Mouse (Mus musculus) kidney, postnatal 36 days (tissue): Measurements from ENCODE around the gene Zbtb8a.
"Not testable (repeated sequence)": the region's sequence is repeated elsewhere in the genome, so short reads cannot be mapped to it uniquely, and the experiment has no call there.

Source experiments
- DNase-seq, 2 experiments: peaks; one replicate each; pipeline ENCODE4 v3.0.0; 2021 to 2022; ENCODE audit warnings: mixed read lengths in 2 of 2

Gene Zbtb8a

GRCm38 (mm10) chr4:129377601-129378390, at the start of gene Zbtb8a:
Gene Zbtb8a (minus strand): TSS chr4:129378116.
- peak; percentile 42 to 65 for DNase-seq

DNA sequence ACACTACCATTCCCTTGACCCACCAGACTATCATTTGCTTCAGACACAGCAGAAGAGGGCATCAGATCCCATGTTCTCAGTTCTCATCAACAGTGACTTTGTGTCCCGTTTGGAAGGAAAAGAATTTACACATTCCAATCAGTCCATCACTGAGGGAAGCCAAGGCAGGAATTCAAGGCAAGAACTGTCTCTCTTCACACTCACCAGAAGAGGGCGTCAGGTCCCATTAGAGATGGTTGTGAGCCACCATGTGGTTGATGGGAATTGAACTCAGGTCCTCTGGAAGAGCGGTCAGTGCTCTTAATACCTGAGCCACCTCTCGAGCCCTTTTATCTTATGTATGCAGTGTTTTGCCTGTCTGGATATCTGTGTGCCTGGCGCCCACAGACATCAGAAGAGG, 40.4 kb upstream of the Zbtb8a start:
- DNase-seq: no peak

DNA sequence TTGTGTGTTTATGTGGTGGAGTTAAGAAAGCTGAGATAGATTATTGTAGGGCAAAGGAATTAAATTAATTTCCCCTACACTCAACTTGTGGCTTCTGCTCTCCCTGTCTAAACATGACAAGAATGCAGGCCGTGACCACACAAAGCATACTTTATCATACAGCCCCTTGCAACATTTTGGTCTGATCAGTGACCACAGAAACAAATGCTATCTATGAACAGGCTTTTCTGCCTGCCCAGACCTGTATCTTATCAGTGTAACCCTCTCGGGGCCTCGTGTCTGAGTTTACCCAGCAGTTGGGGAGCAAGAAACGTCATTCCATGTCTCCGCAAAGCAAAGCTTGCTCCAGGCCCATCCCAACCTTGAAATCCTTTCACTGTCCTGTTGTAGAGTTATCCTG, 38.6 kb upstream of the Zbtb8a start:
- DNase-seq: no peak

- DNase-seq: no peak
These were observed 38.0 kb upstream of the Zbtb8a start for GRCm38 (mm10) chr4:129415892-129416291.

DNA sequence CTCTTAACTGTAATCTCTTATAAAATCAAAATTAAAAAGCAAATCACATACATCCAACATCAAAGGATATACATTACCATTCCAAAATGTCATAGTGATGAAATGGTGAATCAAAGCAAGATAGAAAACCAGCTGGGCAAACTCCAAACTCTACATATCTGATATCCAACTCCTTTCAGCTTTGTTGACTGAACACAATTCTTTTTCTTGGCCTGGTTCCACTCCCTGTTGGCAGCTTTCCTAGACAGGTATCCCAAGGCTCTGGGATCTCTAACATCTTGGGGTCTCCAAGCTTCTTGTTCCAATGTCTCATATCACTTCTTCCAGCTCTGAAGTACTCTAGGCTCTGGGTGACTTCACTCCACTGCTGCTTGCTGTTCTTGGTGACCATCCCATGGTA, 33.1 kb upstream of the Zbtb8a start:
- DNase-seq: peak in 1 of 2 experiments; percentile 17

GRCm38 (mm10) chr4:129410532-129410931, 32.6 kb upstream of the Zbtb8a start:
- not testable (repeated sequence) for DNase-seq

DNA sequence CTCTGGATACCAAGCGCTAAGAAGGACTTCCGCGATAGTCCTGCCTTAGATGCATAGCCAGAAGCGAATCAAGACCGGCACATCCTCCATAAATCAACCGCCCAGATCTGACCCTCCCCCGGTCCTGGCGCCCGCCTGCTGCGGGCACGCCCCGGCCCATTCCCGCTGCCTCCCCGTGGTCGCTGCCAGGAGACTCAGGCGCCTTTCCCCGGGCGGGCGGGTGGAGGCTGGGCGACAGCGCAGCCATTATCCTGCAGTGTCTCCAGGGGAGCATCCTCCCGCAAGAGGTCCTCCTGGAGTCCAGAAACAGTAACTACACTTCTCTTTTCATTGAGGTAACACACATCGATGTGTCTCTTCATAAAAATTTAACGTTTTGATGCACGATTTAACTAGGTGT, 28.5 kb upstream of the Zbtb8a start:
- peak; percentile 80 to 81 for DNase-seq

DNA sequence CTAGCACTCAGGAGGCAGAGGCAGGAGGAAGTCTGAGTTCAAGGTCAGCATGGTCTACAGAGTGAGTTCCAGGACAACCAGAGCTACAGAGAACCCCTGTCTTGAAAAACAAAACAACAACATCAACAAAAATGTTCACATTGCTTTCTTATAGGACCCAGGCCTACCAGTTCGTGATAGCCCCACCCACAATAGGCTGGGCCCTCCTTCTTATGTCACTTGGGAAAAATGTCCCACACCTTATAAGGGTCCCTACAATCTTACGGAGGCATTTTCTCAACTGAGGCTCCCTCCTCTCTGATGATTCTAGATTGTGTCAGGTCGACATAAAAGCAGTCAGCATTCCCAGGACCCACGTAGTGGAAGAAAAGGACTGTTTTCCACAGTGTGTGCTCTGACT, 21.9 kb upstream of the Zbtb8a start:
- no peak for DNase-seq

DNA sequence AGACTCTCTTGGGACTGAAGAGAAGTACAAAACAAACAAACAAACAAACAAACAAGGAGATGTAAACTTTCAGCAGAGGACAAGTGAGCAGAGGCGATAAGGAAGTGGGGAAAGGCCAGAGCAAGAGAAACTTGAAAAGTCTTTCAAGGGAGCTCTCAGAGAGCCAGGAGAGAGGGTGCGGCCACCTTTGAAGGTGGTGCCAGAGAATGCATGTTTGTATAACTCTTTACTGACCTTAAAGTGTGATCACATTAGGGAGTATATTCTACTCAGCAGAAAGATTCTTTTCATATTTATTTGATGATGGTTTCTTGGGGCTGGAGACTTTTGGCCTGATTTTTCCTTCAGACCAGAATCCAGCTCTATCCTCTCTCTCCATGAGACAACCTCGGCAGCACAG, 19.0 kb upstream of the Zbtb8a start:
- DNase-seq: no peak

GRCm38 (mm10) chr4:129394089-129394870, 16.4 kb upstream of the Zbtb8a start:
- DNase-seq: no peak

DNA sequence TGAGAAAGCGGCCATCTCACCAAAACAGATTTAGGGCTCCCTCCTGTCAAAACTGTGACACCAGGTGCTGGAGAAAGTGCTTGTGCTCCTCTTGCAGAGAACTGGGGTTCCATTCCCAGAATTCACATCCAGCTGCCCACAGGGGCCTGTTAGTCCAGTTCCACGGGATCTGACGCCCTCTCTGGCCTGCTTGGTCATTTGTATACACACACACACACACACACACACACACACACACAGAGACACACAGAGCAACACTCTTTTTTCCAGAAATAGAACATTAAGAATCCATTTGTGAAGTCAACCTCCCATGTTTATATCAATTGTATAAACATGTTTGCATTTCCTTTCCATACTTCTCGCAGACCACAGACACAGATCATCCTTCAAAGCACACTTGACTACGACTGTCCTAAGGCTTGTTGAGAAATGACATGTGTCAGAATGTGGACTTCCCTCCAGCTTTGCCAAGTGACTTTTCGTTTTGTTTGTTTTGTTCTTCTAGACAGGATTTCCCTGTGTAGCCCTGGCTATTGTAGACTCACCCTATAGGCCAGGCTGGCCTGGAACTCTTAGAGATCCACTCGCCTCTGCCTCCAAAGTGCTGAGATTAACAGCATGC, 13.1 kb upstream of the Zbtb8a start:
- DNase-seq: no peak

GRCm38 (mm10) chr4:129390216-129390743, 12.4 kb upstream of the Zbtb8a start:
- no peak for DNase-seq

GRCm38 (mm10) chr4:129388404-129388803, 10.5 kb upstream of the Zbtb8a start:
- DNase-seq: no peak

GRCm38 (mm10) chr4:129386989-129387388, 9.1 kb upstream of the Zbtb8a start:
- DNase-seq: no peak

GRCm38 (mm10) chr4:129386269-129386946, 8.5 kb upstream of the Zbtb8a start:
- DNase-seq: no peak

DNA sequence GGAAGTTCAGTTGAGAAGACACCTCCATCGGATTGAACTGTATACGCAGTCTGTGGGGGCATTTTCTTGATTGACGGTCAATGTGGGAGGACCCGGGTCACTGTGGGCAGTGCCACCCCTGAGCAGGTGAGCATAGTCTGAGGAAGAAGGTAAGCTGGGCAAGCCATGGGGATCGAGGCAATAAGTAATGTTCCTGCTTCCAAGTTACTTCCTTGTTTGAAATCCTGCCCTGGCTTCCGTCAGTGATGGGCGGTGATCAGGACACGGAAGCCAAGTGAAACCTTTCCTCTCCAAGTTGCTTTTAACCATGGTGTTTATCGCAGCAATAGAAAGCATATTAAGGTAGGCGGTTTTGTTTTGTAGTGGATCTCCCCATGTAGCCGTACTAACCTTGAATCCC, 7.8 kb upstream of the Zbtb8a start:
- no peak for DNase-seq

- peak; percentile 37 to 60 for DNase-seq
These were observed 6.5 kb upstream of the Zbtb8a start for GRCm38 (mm10) chr4:129384440-129384839.

DNA sequence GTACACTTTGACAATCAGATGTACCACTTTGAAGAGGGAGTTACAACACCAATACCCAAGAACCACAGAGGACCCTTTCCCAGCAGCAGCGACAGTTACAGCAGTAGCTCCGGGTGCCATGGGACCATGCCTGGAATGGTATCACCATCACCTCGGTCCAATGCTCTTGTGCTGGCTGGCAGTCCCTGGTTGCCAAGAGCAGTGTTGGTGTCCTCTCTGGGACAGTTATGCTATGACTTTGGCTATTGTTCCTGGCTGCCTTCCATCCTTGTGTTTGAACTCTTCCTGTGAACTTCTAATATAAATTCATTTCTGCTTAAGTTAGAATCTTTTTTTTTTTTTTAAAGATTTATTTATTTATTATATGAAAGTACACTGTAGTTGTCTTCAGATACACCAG, 5.7 kb upstream of the Zbtb8a start:
- no peak for DNase-seq

DNA sequence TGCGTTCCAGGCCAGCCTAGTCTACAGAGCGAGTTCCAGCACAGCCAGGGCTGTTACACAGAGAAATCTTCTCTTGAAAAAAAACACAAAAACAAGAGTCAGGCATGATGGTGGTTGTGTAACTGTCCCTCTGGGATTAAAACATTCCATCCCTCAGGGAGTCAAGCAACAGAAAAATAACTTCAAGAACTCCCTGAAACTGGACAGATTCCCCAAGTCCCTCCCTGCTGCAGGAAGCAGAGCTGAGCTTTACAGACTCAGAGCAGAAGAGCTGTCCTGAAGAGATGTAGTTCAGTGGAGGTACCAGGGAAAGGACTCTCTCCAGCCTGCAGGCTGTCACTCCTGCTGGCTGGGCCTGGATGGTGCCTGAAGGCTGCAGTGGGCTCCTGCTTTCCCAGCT, 4.6 kb upstream of the Zbtb8a start:
- peak; percentile 23 to 51 for DNase-seq

DNA sequence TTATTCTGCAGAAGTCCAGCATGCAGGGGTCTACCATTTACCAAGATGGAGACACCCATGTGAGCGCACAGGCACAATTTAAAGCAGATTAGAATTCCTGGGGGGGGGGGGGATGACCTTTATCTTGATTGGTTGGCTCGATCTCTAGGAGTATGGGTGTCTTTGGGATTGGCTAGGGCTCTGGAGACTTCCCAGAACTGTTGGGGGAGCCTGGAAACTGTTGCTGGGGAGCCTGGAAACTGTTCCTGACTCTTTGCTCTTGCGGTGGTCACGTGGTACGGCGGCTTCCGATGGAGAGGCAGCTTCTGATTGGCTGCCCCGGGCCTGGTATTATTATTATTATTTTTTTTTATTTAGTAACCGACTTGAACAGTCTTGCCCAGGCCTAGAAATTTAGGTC, 4.1 kb upstream of the Zbtb8a start:
- no peak for DNase-seq

- DNase-seq: no peak
These were observed 3.2 kb upstream of the Zbtb8a start for GRCm38 (mm10) chr4:129381148-129381547.

- no peak for DNase-seq
These were observed 1.9 kb upstream of the Zbtb8a start for GRCm38 (mm10) chr4:129379805-129380204.
